Mouse (Mus musculus) T-helper 1 cell (primary cell): Measurements from ENCODE around the gene Wdhd1.

ENCODE experiments used
- in situ Hi-C: fragments of 300-600 bp; cut with MboI, MseI; formaldehyde crosslinking; loops from one replicate; pipeline ENCODE4 v1.15.1; 2025; ENCODE audit warnings: high pct_unique_total_duplicates

Wdhd1 gene

GRCm38 (mm10) chr14:47222631-47223450 lies 53.8 kb downstream of the Wdhd1 start:
- in situ Hi-C loops: no loop called here

- in situ Hi-C loops: no loop called here
Observed at GRCm38 (mm10) chr14:47221567-47221966, 55.1 kb downstream of the Wdhd1 start.

GRCm38 (mm10) chr14:47220231-47221025 lies 56.2 kb downstream of the Wdhd1 start:
- in situ Hi-C loops: no loop called here

GRCm38 (mm10) chr14:47218766-47219606 lies 57.7 kb downstream of the Wdhd1 start:
- in situ Hi-C loops: no loop called here

GRCm38 (mm10) chr14:47216541-47216940 lies 60.1 kb downstream of the Wdhd1 start:
- in situ Hi-C loops: no loop called here

GRCm38 (mm10) chr14:47214367-47214766 lies 62.3 kb downstream of the Wdhd1 start:
- in situ Hi-C loops: no loop called here

GRCm38 (mm10) chr14:47213305-47213704 lies 63.4 kb downstream of the Wdhd1 start:
- in situ Hi-C loops: no loop called here

GRCm38 (mm10) chr14:47209669-47210164 lies 66.9 kb downstream of the Wdhd1 start:
- in situ Hi-C loops: no loop called here

- in situ Hi-C loops: no loop called here
Observed at GRCm38 (mm10) chr14:47208564-47209493, 67.8 kb downstream of the Wdhd1 start.

- in situ Hi-C loops: no loop called here
Observed at GRCm38 (mm10) chr14:47206601-47207000, 70.1 kb downstream of the Wdhd1 start.

- in situ Hi-C loops: no loop called here
Observed at GRCm38 (mm10) chr14:47205270-47205972, 71.2 kb downstream of the Wdhd1 start.

GRCm38 (mm10) chr14:47197340-47197739 lies 79.3 kb downstream of the Wdhd1 start:
- in situ Hi-C loops: no loop called here

- in situ Hi-C loops: no loop called here
Observed at GRCm38 (mm10) chr14:47196711-47197110, 79.9 kb downstream of the Wdhd1 start.

- in situ Hi-C loops: no loop called here
Observed at GRCm38 (mm10) chr14:47194096-47194495, 82.6 kb downstream of the Wdhd1 start.

GRCm38 (mm10) chr14:47193506-47193905 lies 83.2 kb downstream of the Wdhd1 start:
- in situ Hi-C loops: no loop called here

- in situ Hi-C loops: no loop called here
Observed at GRCm38 (mm10) chr14:47191861-47192260, 84.8 kb downstream of the Wdhd1 start.
